Mouse (Mus musculus): ENCODE measurements at regions not wholly inside any gene's neighbourhood (a gene's known extent, or its start where the extent isn't known, plus 50 kb on each side); places are given as distances from the start of the nearest gene placed in this dataset.

- peak; percentile 63 for ATAC-seq (replicated peaks; ENCODE audit: poor library complexity)
Observed at GRCm38 (mm10) chr13:101879561-101880081, 111.6 kb upstream of the Pik3r1 start.

DNA sequence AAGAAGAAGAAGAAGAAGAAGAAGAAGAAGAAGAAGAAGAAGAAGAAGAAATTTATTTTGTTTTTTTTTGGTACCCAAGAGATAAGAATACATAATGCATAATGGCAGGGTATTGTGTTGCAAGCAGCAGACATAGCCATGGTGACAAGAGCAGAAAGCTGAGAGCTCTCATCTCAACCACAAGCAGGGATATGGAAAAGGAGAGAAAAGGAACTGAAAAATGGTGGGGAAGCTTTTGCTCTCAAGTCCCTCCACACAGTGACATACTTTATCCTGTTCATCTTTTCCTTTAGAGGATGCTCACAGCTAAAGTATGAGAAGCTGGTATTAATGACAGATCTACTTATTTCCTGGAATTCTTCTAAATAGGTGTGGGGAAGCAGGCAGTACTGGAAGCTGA is 115.2 kb upstream of the Pik3r1 start:
- ATAC-seq (replicated peaks; ENCODE audit: poor library complexity), result no peak

DNA sequence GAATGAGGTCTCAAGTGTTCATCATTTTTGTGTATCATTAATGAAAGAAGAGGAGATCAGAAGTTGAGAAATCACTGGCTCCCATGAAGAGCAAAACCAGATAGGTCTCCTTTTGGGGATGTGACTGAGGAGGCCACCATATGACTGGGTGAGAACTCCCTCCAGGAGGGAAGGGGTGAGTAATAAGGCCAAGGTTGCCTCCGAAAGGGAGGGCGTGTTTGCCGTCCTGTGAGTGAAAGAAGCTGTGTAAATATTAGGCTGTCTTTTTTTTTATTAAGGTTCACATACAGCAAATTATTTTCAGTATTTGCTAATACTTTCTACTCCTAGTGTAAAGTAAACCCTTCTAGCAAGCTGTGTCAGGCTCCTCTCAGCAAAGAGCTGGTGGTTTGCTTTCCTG is 116.7 kb upstream of the Pik3r1 start:
- ATAC-seq (replicated peaks; ENCODE audit: poor library complexity), result no peak

GRCm38 (mm10) chr13:101891473-101891872 is 123.5 kb upstream of the Pik3r1 start:
- no peak for ATAC-seq (replicated peaks; ENCODE audit: poor library complexity)

DNA sequence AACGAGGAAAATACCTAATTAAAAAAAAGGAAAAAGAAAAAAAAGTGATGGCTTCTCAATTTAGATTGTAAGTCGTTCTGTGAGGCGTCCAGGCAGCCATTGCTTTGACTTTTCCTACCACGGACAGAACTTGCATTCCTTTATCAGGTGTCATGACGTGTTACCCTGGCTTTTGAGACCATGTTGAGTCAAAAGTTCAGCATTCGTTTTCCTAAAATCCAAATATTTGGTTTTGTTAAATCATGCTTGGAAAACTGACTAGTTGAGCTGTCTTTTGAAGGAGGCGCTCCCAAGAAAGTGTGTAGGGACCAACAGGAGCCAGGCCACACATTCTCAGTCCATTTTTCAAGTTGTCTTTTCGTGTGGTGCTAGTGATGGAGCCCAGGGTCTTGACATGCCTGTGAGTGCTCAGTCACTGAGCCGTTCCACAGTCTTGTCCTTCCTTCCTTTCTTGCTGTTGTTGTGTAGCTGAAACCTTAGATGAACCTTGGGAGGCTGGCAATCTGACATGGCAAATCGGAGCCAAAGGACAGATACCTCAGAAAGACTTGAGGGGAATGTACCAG is 125.1 kb upstream of the Pik3r1 start:
- no peak for ATAC-seq (replicated peaks; ENCODE audit: poor library complexity)

GRCm38 (mm10) chr13:101895161-101895560 is 127.1 kb upstream of the Pik3r1 start:
- ATAC-seq (replicated peaks; ENCODE audit: poor library complexity), result no peak

GRCm38 (mm10) chr13:101895686-101896085 is 127.7 kb upstream of the Pik3r1 start:
- no peak for ATAC-seq (replicated peaks; ENCODE audit: poor library complexity)

- ATAC-seq (replicated peaks; ENCODE audit: poor library complexity), result no peak
Observed at GRCm38 (mm10) chr13:101896946-101897345, 128.9 kb upstream of the Pik3r1 start.

GRCm38 (mm10) chr13:101902213-101902612 is 134.2 kb upstream of the Pik3r1 start:
- ATAC-seq (replicated peaks; ENCODE audit: poor library complexity), result no peak

DNA sequence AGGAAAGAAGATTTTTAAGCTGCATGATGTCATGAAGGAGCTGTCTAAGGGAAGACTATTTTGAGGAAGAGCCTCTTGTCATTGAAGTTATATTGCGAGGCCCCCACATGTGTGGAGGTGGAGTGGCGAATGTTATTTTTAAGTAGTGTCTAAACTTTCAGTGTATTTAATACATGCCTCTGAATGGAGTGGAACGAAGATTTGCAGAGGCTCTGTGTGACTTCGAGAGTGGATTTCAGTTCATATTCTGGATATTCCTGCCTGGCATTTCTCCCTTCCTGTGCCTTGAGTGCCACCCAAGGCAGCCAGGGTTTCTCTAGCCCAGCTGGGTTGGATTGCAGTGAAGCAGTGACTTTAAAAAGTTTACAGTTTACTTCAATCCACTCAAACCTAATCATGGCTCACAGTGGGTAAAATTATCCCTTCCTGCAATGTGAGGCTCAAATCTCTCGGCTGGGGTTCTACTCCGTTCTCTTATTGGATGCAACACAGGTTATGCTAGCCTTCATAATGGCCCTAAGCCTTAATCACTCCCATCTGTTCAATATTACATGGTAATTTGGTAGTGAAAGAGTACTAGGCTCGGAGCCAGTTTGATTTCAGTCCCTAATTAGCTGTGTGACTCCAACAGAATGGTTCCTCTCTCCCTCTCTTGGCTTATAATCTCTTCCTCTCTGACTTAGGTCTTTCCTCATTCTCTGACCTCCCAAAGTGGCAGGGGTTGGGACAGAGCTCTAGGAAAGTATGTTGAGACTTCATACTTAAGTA is 138.1 kb upstream of the Pik3r1 start:
- no peak for ATAC-seq (replicated peaks; ENCODE audit: poor library complexity)

DNA sequence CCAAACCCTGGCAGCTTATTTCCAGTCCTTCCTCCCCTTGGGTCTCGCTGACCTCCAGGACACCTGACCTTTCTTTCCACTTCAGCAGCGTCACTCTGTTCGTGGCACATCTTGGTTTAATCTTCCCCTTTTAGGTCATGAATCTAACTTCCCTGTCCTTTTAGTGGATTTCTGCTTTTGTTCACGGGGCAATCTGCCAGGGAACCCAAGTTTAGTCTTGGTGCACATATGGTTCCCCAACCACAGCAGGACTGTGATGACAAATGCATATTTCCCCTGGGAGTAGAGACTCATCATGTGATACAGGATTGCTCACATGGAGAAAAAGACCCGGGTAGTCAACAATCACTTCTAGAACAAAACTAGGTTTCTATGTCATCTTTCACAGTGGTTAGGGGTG is 141.0 kb upstream of the Pik3r1 start:
- peak; percentile 94 for ATAC-seq (replicated peaks; ENCODE audit: poor library complexity)

DNA sequence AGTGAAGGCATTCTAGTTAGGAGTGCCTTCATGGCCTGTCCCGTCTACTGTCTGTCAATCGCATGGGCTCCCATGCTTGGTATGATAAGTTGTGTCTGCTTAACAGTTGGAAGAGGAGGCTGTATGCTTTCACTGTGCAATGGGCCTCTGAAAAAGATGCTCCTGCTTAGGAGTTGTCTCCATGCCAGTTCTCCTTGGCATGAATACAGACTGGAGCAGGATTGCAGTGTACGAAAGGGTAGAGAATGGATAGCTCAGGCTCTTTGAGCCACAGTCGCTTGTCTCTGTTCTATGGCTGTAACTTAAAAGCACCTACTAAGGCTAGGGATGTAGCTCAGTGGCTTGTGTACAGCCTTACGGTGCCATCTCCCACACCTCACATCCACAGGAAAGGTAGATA is 142.7 kb upstream of the Pik3r1 start:
- no peak for ATAC-seq (replicated peaks; ENCODE audit: poor library complexity)

GRCm38 (mm10) chr13:101914132-101914531 is 146.1 kb upstream of the Pik3r1 start:
- ATAC-seq (replicated peaks; ENCODE audit: poor library complexity), result no peak

DNA sequence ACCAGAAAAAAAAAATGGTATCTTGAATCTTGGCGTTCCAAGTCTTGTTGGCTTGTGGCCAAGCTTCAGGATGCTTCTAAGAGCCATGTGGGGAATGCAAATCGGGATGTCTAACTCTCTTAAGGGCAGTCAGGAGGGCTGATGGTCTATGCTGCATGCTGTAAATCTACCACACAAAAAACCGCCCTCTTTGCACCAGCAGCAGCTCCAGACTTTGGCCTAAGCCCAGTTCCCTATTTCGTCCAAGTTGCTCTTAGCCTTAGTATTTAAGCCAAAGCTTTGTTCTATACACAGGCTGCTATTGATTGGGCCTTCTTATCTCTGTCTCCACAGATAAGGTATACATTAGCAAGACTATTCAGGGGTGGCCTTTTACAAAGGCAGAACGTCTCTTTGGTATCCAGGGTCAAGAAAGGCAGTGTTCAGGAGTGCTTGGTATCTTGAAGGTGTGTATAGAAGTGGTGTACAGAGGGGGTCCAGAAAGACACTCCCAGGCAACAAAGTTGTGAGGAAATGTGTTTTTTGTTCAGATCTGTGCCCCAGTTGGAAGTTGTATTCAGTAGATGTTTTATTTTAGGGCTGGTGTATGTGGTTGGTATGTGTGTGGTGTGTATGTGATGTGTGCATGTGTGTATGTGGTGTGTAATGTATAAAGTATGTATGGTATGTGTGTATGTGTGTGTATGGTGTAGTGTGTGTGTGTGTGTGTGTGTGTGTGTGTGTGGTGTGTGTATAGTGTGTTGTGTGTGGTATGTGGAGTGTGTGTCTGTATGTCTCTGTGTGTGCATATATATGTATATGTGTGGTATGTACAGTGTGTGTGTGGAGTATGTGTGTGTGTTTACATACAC is 146.9 kb upstream of the Pik3r1 start:
- ATAC-seq (replicated peaks; ENCODE audit: poor library complexity), result 0 out of 2 replicates have a peak, but pooled peaks have one; percentile 20

GRCm38 (mm10) chr13:101915542-101915941 is 147.5 kb upstream of the Pik3r1 start:
- no peak for ATAC-seq (replicated peaks; ENCODE audit: poor library complexity)

GRCm38 (mm10) chr13:101915948-101916594 is 148.1 kb upstream of the Pik3r1 start:
- ATAC-seq (replicated peaks; ENCODE audit: poor library complexity), result no peak

- ATAC-seq (replicated peaks; ENCODE audit: poor library complexity), result no peak
Observed at GRCm38 (mm10) chr13:101916876-101917275, 148.9 kb upstream of the Pik3r1 start.

GRCm38 (mm10) chr13:101918185-101918584 is 150.2 kb upstream of the Pik3r1 start:
- peak; percentile 59 for ATAC-seq (replicated peaks; ENCODE audit: poor library complexity)

DNA sequence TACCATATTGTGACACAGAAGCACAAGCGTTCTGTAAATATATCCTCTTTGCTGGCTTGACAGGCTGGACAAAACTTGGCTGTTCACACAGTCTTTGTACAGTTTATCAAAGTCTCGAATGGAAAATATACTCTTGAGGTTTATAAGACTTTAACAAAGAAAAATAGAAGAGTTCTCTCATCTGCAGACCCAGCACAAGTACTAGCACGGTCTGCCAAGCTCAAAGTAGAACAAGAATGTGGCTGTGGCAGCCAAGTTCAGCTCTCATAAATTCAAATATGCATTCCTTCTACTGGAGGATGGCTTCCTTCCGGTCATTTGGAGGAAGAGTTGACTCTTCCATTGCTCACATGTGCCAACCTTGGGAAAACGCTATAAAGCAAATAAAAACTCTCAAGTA is 151.2 kb upstream of the Pik3r1 start:
- no peak for ATAC-seq (replicated peaks; ENCODE audit: poor library complexity)

DNA sequence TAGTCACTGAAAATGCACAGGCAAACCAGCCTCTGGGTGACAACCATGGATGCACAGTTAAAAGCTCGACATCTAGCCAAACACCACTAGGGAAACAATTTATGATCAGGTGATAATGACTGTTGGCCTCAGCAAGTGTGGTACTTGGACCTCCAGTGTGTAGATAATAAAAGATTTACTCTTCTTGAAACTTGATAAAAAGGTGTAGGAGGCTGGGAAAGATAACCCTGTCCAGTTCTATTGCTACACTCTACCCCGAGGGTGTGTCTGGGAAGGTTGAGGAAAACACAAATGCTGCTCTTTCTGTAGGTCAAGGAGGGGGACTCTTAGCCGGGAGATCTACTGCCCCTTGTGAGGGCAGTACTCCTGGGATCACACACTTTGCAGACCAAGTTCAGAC is 152.4 kb upstream of the Pik3r1 start:
- no peak for ATAC-seq (replicated peaks; ENCODE audit: poor library complexity)

DNA sequence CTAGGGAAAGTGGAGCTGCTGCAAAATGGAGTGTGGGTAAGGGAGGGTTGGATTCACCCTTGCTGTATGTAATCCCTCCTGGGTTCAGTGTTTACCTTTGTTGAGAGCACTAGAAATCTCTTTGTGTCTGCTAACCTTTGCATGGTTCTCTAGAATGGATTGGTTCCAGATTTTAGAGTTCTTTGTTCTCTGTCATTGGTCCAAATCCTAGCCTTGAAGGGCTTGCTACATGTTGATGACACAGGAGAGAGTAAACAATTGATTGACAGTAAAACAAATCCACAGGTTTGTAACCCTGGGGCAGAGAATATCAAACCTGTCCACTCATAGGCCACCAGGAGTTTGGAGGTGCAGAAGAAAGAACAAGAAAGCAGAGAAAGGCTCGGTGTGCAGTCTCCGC is 156.6 kb upstream of the Pik3r1 start:
- no peak for ATAC-seq (replicated peaks; ENCODE audit: poor library complexity)

All from megakaryocyte progenitor cell, adult 5-6 weeks (primary cell).